Mouse (Mus musculus): ENCODE measurements around the gene Art4. TPM values are rescaled to one million over a fixed set of nuclear protein-coding genes. Genes with fewer than 3 reads are reported as not detected.

Gene Art4
- polyA plus RNA-seq, 1 experiment = 12.8 TPM

GRCm38 (mm10) chr6:136827116-136827515 lies 30.4 kb downstream of the Art4 start:
- Histone ChIP-seq H3K27ac (ENCODE audit: control insufficient read depth, insufficient read depth, low read length) (no peak overlapping the region), H3K36me3 (ENCODE audit: control insufficient read depth, insufficient read depth, low read length) (peaks cover 26% of the 10 kb centered on the region), H3K4me1 (replicated peaks; ENCODE audit: control insufficient read depth, insufficient read depth, low read length) (peaks cover 11% of the 10 kb centered on the region), H3K27me3 (ENCODE audit: control insufficient read depth, insufficient read depth, low read length) (no peaks in the 10 kb centered on the region), H3K4me3 (ENCODE audit: control insufficient read depth, insufficient read depth, low read length) (peak overlapping the region; percentile 80)
- 6% methylated on average over 7 of the region's 7 CpGs for WGBS
- no peak for DNase-seq
- TF ChIP-seq CTCF (IDR thresholded peaks at IDR 0.05; ENCODE audit: borderline replicate concordance, control insufficient read depth, extremely low read depth, insufficient read depth, low read length, poor library complexity) (no peak), POLR2A (IDR thresholded peaks at IDR 0.05; ENCODE audit: control insufficient read depth, extremely low read depth, insufficient read depth, low read length, poor library complexity) (no peak)

- Histone ChIP-seq H3K4me3 (ENCODE audit: control insufficient read depth, insufficient read depth, low read length) (no peak overlapping the region), H3K27ac (ENCODE audit: control insufficient read depth, insufficient read depth, low read length) (no peak overlapping the region), H3K27me3 (ENCODE audit: control insufficient read depth, insufficient read depth, low read length) (no peaks in the 10 kb centered on the region), H3K4me1 (replicated peaks; ENCODE audit: control insufficient read depth, insufficient read depth, low read length) (no peaks in the 10 kb centered on the region), H3K36me3 (ENCODE audit: control insufficient read depth, insufficient read depth, low read length) (peaks cover 48% of the 10 kb centered on the region)
- WGBS = 97% methylated on average over 8 of the region's 8 CpGs
- TF ChIP-seq POLR2A (IDR thresholded peaks at IDR 0.05; ENCODE audit: control insufficient read depth, extremely low read depth, insufficient read depth, low read length, poor library complexity) (no peak), CTCF (IDR thresholded peaks at IDR 0.05; ENCODE audit: borderline replicate concordance, control insufficient read depth, extremely low read depth, insufficient read depth, low read length, poor library complexity) (no peak)
- DNase-seq = no peak
Observed at GRCm38 (mm10) chr6:136824987-136825386, 32.5 kb downstream of the Art4 start.

- TF ChIP-seq POLR2A (IDR thresholded peaks at IDR 0.05; ENCODE audit: control insufficient read depth, extremely low read depth, insufficient read depth, low read length, poor library complexity) (no peak), CTCF (IDR thresholded peaks at IDR 0.05; ENCODE audit: borderline replicate concordance, control insufficient read depth, extremely low read depth, insufficient read depth, low read length, poor library complexity) (no peak)
- WGBS = 98% methylated on average over 18 of the region's 18 CpGs
- Histone ChIP-seq H3K36me3 (ENCODE audit: control insufficient read depth, insufficient read depth, low read length) (peaks cover 87% of the 10 kb centered on the region), H3K4me1 (replicated peaks; ENCODE audit: control insufficient read depth, insufficient read depth, low read length) (no peaks in the 10 kb centered on the region), H3K27me3 (ENCODE audit: control insufficient read depth, insufficient read depth, low read length) (no peaks in the 10 kb centered on the region), H3K27ac (ENCODE audit: control insufficient read depth, insufficient read depth, low read length) (no peak overlapping the region), H3K4me3 (ENCODE audit: control insufficient read depth, insufficient read depth, low read length) (no peak overlapping the region)
- DNase-seq = no peak
Observed at GRCm38 (mm10) chr6:136821086-136821485, 36.4 kb downstream of the Art4 start.

GRCm38 (mm10) chr6:136820381-136820780 lies 37.2 kb downstream of the Art4 start:
- H3K4me3 ChIP-seq (ENCODE audit: control insufficient read depth, insufficient read depth, low read length) = no peak overlapping the region
- H3K4me1 ChIP-seq (replicated peaks; ENCODE audit: control insufficient read depth, insufficient read depth, low read length) = no peaks in the 10 kb centered on the region
- H3K36me3 ChIP-seq (ENCODE audit: control insufficient read depth, insufficient read depth, low read length) = peaks cover 91% of the 10 kb centered on the region
- TF ChIP-seq CTCF (IDR thresholded peaks at IDR 0.05; ENCODE audit: borderline replicate concordance, control insufficient read depth, extremely low read depth, insufficient read depth, low read length, poor library complexity) (no peak), POLR2A (IDR thresholded peaks at IDR 0.05; ENCODE audit: control insufficient read depth, extremely low read depth, insufficient read depth, low read length, poor library complexity) (no peak)
- H3K27ac ChIP-seq (ENCODE audit: control insufficient read depth, insufficient read depth, low read length) = no peak overlapping the region
- H3K27me3 ChIP-seq (ENCODE audit: control insufficient read depth, insufficient read depth, low read length) = no peaks in the 10 kb centered on the region
- no peak for DNase-seq
- WGBS = 98% methylated on average over 21 of the region's 21 CpGs

- 95% methylated on average over 3 of the region's 3 CpGs for WGBS
- Histone ChIP-seq H3K4me3 (ENCODE audit: control insufficient read depth, insufficient read depth, low read length) (no peak overlapping the region), H3K4me1 (replicated peaks; ENCODE audit: control insufficient read depth, insufficient read depth, low read length) (no peaks in the 10 kb centered on the region), H3K27me3 (ENCODE audit: control insufficient read depth, insufficient read depth, low read length) (no peaks in the 10 kb centered on the region), H3K27ac (ENCODE audit: control insufficient read depth, insufficient read depth, low read length) (no peak overlapping the region), H3K36me3 (ENCODE audit: control insufficient read depth, insufficient read depth, low read length) (peaks cover 96% of the 10 kb centered on the region)
- no peak for DNase-seq
- TF ChIP-seq POLR2A (IDR thresholded peaks at IDR 0.05; ENCODE audit: control insufficient read depth, extremely low read depth, insufficient read depth, low read length, poor library complexity) (no peak), CTCF (IDR thresholded peaks at IDR 0.05; ENCODE audit: borderline replicate concordance, control insufficient read depth, extremely low read depth, insufficient read depth, low read length, poor library complexity) (no peak)
Observed at GRCm38 (mm10) chr6:136817549-136817948, 40.0 kb downstream of the Art4 start.

GRCm38 (mm10) chr6:136816826-136817225 lies 40.7 kb downstream of the Art4 start:
- Histone ChIP-seq H3K27ac (ENCODE audit: control insufficient read depth, insufficient read depth, low read length) (no peak overlapping the region), H3K36me3 (ENCODE audit: control insufficient read depth, insufficient read depth, low read length) (peaks cover 89% of the 10 kb centered on the region), H3K27me3 (ENCODE audit: control insufficient read depth, insufficient read depth, low read length) (no peaks in the 10 kb centered on the region), H3K4me3 (ENCODE audit: control insufficient read depth, insufficient read depth, low read length) (no peak overlapping the region), H3K4me1 (replicated peaks; ENCODE audit: control insufficient read depth, insufficient read depth, low read length) (no peaks in the 10 kb centered on the region)
- TF ChIP-seq POLR2A (IDR thresholded peaks at IDR 0.05; ENCODE audit: control insufficient read depth, extremely low read depth, insufficient read depth, low read length, poor library complexity) = no peak
- TF ChIP-seq CTCF (IDR thresholded peaks at IDR 0.05; ENCODE audit: borderline replicate concordance, control insufficient read depth, extremely low read depth, insufficient read depth, low read length, poor library complexity) = no peak
- 97% methylated on average over 21 of the region's 21 CpGs for WGBS
- DNase-seq = no peak

GRCm38 (mm10) chr6:136815381-136815780 lies 42.2 kb downstream of the Art4 start:
- Histone ChIP-seq H3K27ac (ENCODE audit: control insufficient read depth, insufficient read depth, low read length) (no peak overlapping the region), H3K27me3 (ENCODE audit: control insufficient read depth, insufficient read depth, low read length) (no peaks in the 10 kb centered on the region), H3K4me3 (ENCODE audit: control insufficient read depth, insufficient read depth, low read length) (no peak overlapping the region), H3K36me3 (ENCODE audit: control insufficient read depth, insufficient read depth, low read length) (peaks cover 74% of the 10 kb centered on the region), H3K4me1 (replicated peaks; ENCODE audit: control insufficient read depth, insufficient read depth, low read length) (no peaks in the 10 kb centered on the region)
- TF ChIP-seq CTCF (IDR thresholded peaks at IDR 0.05; ENCODE audit: borderline replicate concordance, control insufficient read depth, extremely low read depth, insufficient read depth, low read length, poor library complexity) (no peak), POLR2A (IDR thresholded peaks at IDR 0.05; ENCODE audit: control insufficient read depth, extremely low read depth, insufficient read depth, low read length, poor library complexity) (no peak)
- 97% methylated on average over 7 of the region's 7 CpGs for WGBS
- DNase-seq = no peak

Measured in thymus, adult 2 months (tissue).